Mouse (Mus musculus) liver, postnatal 0 days (tissue): ENCODE measurements at regions not wholly inside any gene's neighbourhood (a gene's known extent, or its start where the extent isn't known, plus 50 kb on each side); places are given as distances from the start of the nearest gene placed in this dataset.

Experiments
- ATAC-seq: fragments of 200-750 bp; cut with Nextera tagmentation; 2 replicates; pipeline ENCODE4 v1.8.0; 2017; ENCODE audit warnings: mild to moderate bottlenecking, moderate library complexity
- DNase-seq: peaks from one replicate; pipeline ENCODE4 v3.0.0-alpha.2; 2016
- H3K27ac ChIP-seq: fragments of 300-500 bp; sonication (generic); 2 replicates; pipeline ENCODE4 v1.5.1; 2014; ENCODE audit warnings: antibody characterized with exemption, moderate library complexity, mild to moderate bottlenecking, low read depth
- H3K27me3 ChIP-seq: fragments of 300-500 bp; sonication (generic); 2 replicates; pipeline ENCODE4 v1.6.1; 2014; ENCODE audit warnings: low read length, control low read depth, mixed read lengths; ENCODE audit not compliant: insufficient read depth
- H3K36me3 ChIP-seq: fragments of 300-500 bp; sonication (generic); replicated peaks from 2 replicates; pipeline ENCODE4 v1.6.1; 2014; ENCODE audit warnings: mild to moderate bottlenecking, control low read depth, low read length, moderate library complexity, mixed read lengths; ENCODE audit not compliant: insufficient read depth
- H3K4me1 ChIP-seq: fragments of 300-500 bp; sonication (generic); 2 replicates; pipeline ENCODE4 v1.6.1; 2014; ENCODE audit warnings: antibody characterized with exemption, mild to moderate bottlenecking, control low read depth; ENCODE audit not compliant: insufficient read depth
- H3K4me2 ChIP-seq: fragments of 300-500 bp; sonication (generic); 2 replicates; pipeline ENCODE4 v1.6.1; 2014; ENCODE audit warnings: low read depth, mild to moderate bottlenecking, low read length, moderate library complexity, mixed read lengths
- H3K4me3 ChIP-seq: fragments of 300-500 bp; sonication (generic); 2 replicates; pipeline ENCODE4 v1.5.1; 2014; ENCODE audit warnings: low read depth, low read length
- H3K9ac ChIP-seq: fragments of 300-500 bp; sonication (generic); replicated peaks from 2 replicates; pipeline ENCODE4 v1.6.1; 2014; ENCODE audit warnings: mild to moderate bottlenecking, moderate library complexity
- H3K9me3 ChIP-seq: fragments of 300-500 bp; sonication (generic); 2 replicates; pipeline ENCODE4 v1.6.1; 2016; ENCODE audit warnings: mild to moderate bottlenecking, control low read depth, low read length, mixed read lengths
- CTCF ChIP-seq: sonication (generic); IDR thresholded peaks from 2 replicates; pipeline ENCODE4 v1.5.1; 2016; ENCODE audit warnings: antibody characterized with exemption, low read depth
- EP300 ChIP-seq: IDR thresholded peaks from 2 replicates; pipeline ENCODE4 v1.6.1; 2016; ENCODE audit warnings: antibody characterized with exemption, low read depth, mild to moderate bottlenecking
- WGBS: fragments of 180-500 bp; shearing (Covaris S2); extraction: QIAGEN DNeasy Blood & Tissue Kit; methylation state at CpG from one replicate; pipeline ENCODE4 v1.1.7; 2014; ENCODE audit not compliant: insufficient replicate concordance; 5-methylcytosine and 5-hydroxymethylcytosine counted together

GRCm38 (mm10) chr8:103897463-103897862 is 204.0 kb upstream of the Cdh5 start:
- no peak overlapping the region for H3K4me3 ChIP-seq

GRCm38 (mm10) chr8:103902516-103902915 is 198.9 kb upstream of the Cdh5 start:
- Histone ChIP-seq H3K4me1 (no peaks in the 10 kb centered on the region), H3K36me3 (no peaks in the 10 kb centered on the region), H3K4me2 (no peak overlapping the region), H3K27me3 (no peaks in the 10 kb centered on the region), H3K9ac (no peak overlapping the region), H3K9me3 (no peaks in the 10 kb centered on the region), H3K4me3 (no peak overlapping the region), H3K27ac (no peak overlapping the region)
- 57% methylated on average over 1 of the region's 1 CpGs for WGBS
- DNase-seq (no peak), ATAC-seq (no peak)
- TF ChIP-seq CTCF: no peak

More at GRCm38 (mm10) chr8:103897463-103897862, 204.0 kb upstream of the Cdh5 start:
- Histone ChIP-seq H3K4me1 (no peaks in the 10 kb centered on the region), H3K9me3 (no peaks in the 10 kb centered on the region), H3K27me3 (no peaks in the 10 kb centered on the region), H3K27ac (no peak overlapping the region), H3K9ac (no peak overlapping the region), H3K36me3 (no peaks in the 10 kb centered on the region), H3K4me2 (no peak overlapping the region)
- no peak for DNase-seq
- WGBS: 72% methylated on average over 7 of the region's 7 CpGs
- no peak for TF ChIP-seq EP300
- no peak for TF ChIP-seq CTCF
- no peak for ATAC-seq

- no peak overlapping the region for H3K4me3 ChIP-seq
- DNase-seq (no peak), ATAC-seq (no peak)
- no peaks in the 10 kb centered on the region for H3K27me3 ChIP-seq
- 74% methylated on average over 5 of the region's 5 CpGs for WGBS
- H3K9ac ChIP-seq: no peak overlapping the region
- TF ChIP-seq EP300: no peak
- TF ChIP-seq CTCF: no peak
- H3K36me3 ChIP-seq: no peaks in the 10 kb centered on the region
- H3K4me2 ChIP-seq: no peak overlapping the region
- H3K4me1 ChIP-seq: no peaks in the 10 kb centered on the region
- no peak overlapping the region for H3K27ac ChIP-seq
- H3K9me3 ChIP-seq: no peaks in the 10 kb centered on the region
Measured at GRCm38 (mm10) chr8:103903635-103904034, 197.8 kb upstream of the Cdh5 start.

- WGBS: 70% methylated on average over 4 of the region's 4 CpGs
- Histone ChIP-seq H3K36me3 (no peaks in the 10 kb centered on the region), H3K27me3 (no peaks in the 10 kb centered on the region), H3K4me3 (no peak overlapping the region), H3K27ac (no peak overlapping the region), H3K4me1 (no peaks in the 10 kb centered on the region), H3K9me3 (no peaks in the 10 kb centered on the region), H3K4me2 (no peak overlapping the region), H3K9ac (no peak overlapping the region)
- TF ChIP-seq CTCF (no peak), EP300 (no peak)
- DNase-seq (no peak), ATAC-seq (no peak)
Measured at GRCm38 (mm10) chr8:103907662-103908061, 193.8 kb upstream of the Cdh5 start.

- Histone ChIP-seq H3K27ac (no peak overlapping the region), H3K9ac (no peak overlapping the region), H3K4me3 (no peak overlapping the region), H3K36me3 (no peaks in the 10 kb centered on the region), H3K4me2 (no peak overlapping the region), H3K27me3 (no peaks in the 10 kb centered on the region), H3K9me3 (no peaks in the 10 kb centered on the region), H3K4me1 (no peaks in the 10 kb centered on the region)
- DNase-seq (no peak), ATAC-seq (no peak)
- TF ChIP-seq EP300 (no peak), CTCF (no peak)
- WGBS: 58% methylated on average over 2 of the region's 2 CpGs
Measured at GRCm38 (mm10) chr8:103911287-103912015, 190.0 kb upstream of the Cdh5 start.

- Histone ChIP-seq H3K4me1 (no peaks in the 10 kb centered on the region), H3K36me3 (no peaks in the 10 kb centered on the region), H3K4me3 (no peak overlapping the region), H3K27me3 (no peaks in the 10 kb centered on the region), H3K9ac (no peak overlapping the region), H3K4me2 (no peak overlapping the region), H3K27ac (no peak overlapping the region), H3K9me3 (no peaks in the 10 kb centered on the region)
- 73% methylated on average over 9 of the region's 9 CpGs for WGBS
- no peak for ATAC-seq
- no peak for TF ChIP-seq CTCF
- no peak for TF ChIP-seq EP300
- no peak for DNase-seq
Measured at GRCm38 (mm10) chr8:103912983-103913926, 188.2 kb upstream of the Cdh5 start.
